Mouse (Mus musculus) C2C12 (cell line): Measurements from ENCODE around the gene Utf1.

Experiments used
- CTCF ChIP-seq: IDR thresholded peaks from one replicate; pipeline ENCODE4 v1.5.1; 2011; ENCODE audit not compliant: control insufficient read depth, insufficient read depth, insufficient read length
- MAX ChIP-seq: IDR thresholded peaks from one replicate; pipeline ENCODE4 v1.6.1; 2011; ENCODE audit warnings: mild to moderate bottlenecking, control low read depth
- MYOD1 ChIP-seq: IDR thresholded peaks from one replicate; pipeline ENCODE4 v1.6.1; 2011; ENCODE audit warnings: low read depth; ENCODE audit not compliant: control insufficient read depth, insufficient read length
- USF1 ChIP-seq: IDR thresholded peaks from one replicate; pipeline ENCODE4 v1.6.1; 2011; ENCODE audit warnings: low read depth, mild to moderate bottlenecking, control low read depth, moderate library complexity

DNA sequence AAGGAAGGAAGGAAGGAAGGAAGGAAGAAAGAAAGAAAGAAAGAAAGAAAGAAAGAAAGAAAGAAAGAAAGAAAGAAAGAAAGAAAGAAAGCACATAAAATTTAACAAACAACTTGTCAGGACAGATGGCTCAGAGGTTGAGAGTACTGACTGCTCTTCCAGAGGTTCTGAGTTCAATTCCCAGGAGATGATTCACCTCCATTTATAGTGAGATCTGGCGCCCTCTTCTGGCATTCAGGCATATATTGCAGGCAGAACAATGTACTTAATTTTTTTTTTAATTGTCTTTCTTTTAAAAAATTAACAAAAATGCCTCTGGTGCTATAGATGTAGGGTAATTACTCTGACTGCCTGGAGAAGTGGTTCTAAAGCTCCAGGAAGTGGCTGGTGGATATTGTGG, 27.2 kb upstream of the Utf1 start:
- no peak for TF ChIP-seq CTCF
- no peak for TF ChIP-seq MAX
- no peak for TF ChIP-seq USF1
- no peak for TF ChIP-seq MYOD1
